Mouse (Mus musculus) brain, embryonic 14.5 days (tissue): ENCODE measurements at regions not wholly inside any gene's neighbourhood (a gene's known extent, or its start where the extent isn't known, plus 50 kb on each side); places are given as distances from the start of the nearest gene placed in this dataset.
A peak's percentile ranks its signal among the peaks of the same experiment; 100 is the strongest.

Source experiments
- DNase-seq: peaks from one replicate; pipeline ENCODE4 v3.0.0-alpha.2; 2011; ENCODE audit warnings: low read depth
- CTCF ChIP-seq: fragments of 200-500 bp; IDR thresholded peaks from 2 replicates; pipeline ENCODE4 v1.5.1; 2012; ENCODE audit warnings: inconsistent platforms, mild to moderate bottlenecking, moderate library complexity, borderline replicate concordance; ENCODE audit not compliant: insufficient read depth, insufficient read length; ENCODE audit errors: extremely low read depth
- POLR2A ChIP-seq: fragments of 200-500 bp; IDR thresholded peaks from 2 replicates; pipeline ENCODE4 v1.6.1; 2012; ENCODE audit warnings: mild to moderate bottlenecking, inconsistent platforms, borderline replicate concordance; ENCODE audit not compliant: poor library complexity, insufficient read depth, insufficient read length, severe bottlenecking; ENCODE audit errors: extremely low read depth

- DNase-seq = no peak
- no peak for TF ChIP-seq CTCF
- TF ChIP-seq POLR2A = no peak
Observed at GRCm38 (mm10) chr5:45231856-45232255, 218.2 kb downstream of the Qdpr start.

GRCm38 (mm10) chr5:45230097-45230496 is 219.9 kb downstream of the Qdpr start:
- peak; percentile 22 for DNase-seq
- TF ChIP-seq CTCF = no peak
- TF ChIP-seq POLR2A = no peak

GRCm38 (mm10) chr5:45229477-45229876 is 220.6 kb downstream of the Qdpr start:
- TF ChIP-seq CTCF (no peak), POLR2A (no peak)
- DNase-seq = no peak

GRCm38 (mm10) chr5:45228226-45228927 is 221.7 kb downstream of the Qdpr start:
- no peak for TF ChIP-seq CTCF
- no peak for TF ChIP-seq POLR2A
- peak; percentile 35 for DNase-seq

- TF ChIP-seq CTCF (no peak), POLR2A (no peak)
- peak; percentile 51 for DNase-seq
Observed at GRCm38 (mm10) chr5:45220272-45220916, 229.6 kb downstream of the Qdpr start.

- no peak for DNase-seq
- TF ChIP-seq CTCF (no peak), POLR2A (no peak)
Observed at GRCm38 (mm10) chr5:45219558-45219957, 230.5 kb downstream of the Qdpr start.

GRCm38 (mm10) chr5:45219101-45219500 is 230.9 kb downstream of the Qdpr start:
- TF ChIP-seq CTCF = no peak
- TF ChIP-seq POLR2A = no peak
- peak; percentile 50 for DNase-seq

GRCm38 (mm10) chr5:45214475-45214874 is 235.6 kb downstream of the Qdpr start:
- no peak for DNase-seq
- TF ChIP-seq POLR2A = no peak
- TF ChIP-seq CTCF = no peak

GRCm38 (mm10) chr5:45198408-45198807 is 251.6 kb downstream of the Qdpr start:
- no peak for TF ChIP-seq CTCF
- no peak for TF ChIP-seq POLR2A
- no peak for DNase-seq

- peak; percentile 91 for DNase-seq
- no peak for TF ChIP-seq CTCF
- no peak for TF ChIP-seq POLR2A
Observed at GRCm38 (mm10) chr5:45196159-45196558, 253.9 kb downstream of the Qdpr start.

GRCm38 (mm10) chr5:45192287-45192686 is 257.7 kb downstream of the Qdpr start:
- DNase-seq = no peak
- TF ChIP-seq POLR2A (no peak), CTCF (no peak)
